Mouse (Mus musculus) hindlimb bud, embryonic 11.5 days (tissue): ENCODE data around the gene Prr12.

Source experiments
- DNase-seq: peaks from one replicate; pipeline ENCODE4 v3.0.0-alpha.2; 2012; ENCODE audit warnings: low read depth, low spot score; ENCODE audit errors: extremely low spot score

Gene Prr12

GRCm38 (mm10) chr7:45051601-45051974 lies 1.1 kb downstream of the Prr12 start:
- no peak for DNase-seq

DNA sequence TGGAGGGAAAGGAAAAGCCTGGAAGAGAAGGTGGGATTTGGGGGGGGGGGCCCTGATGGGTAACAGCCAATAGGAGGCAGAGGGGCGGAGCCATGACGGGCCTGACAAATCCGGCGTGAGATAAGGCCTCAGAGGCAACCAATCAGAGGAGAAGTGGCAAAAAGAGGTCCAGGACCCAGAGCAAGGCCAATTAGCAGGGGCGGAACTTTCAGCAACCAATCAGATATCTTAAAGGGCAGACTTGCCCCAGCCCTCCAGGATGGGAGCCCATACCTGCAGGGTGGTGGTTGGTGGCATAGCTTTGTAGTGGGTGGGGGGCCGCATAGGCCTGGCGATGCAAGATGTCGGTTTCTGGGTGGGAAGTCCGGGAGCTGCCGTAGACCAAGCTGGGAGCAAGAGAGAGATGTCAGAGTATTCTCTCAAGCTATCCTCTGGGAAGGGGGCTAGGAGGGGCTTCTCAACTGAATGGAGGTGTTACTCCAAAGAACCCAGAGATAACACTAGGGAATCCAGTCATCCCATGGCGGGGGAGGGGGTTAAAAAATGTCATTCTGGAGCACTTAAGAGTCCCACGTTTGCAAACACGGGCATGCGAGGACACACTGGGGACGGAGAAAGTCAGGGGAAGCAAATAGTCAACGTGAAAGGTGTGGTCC lies 1.6 kb downstream of the Prr12 start:
- peak; percentile 80 for DNase-seq

GRCm38 (mm10) chr7:45048923-45049657 lies 3.6 kb downstream of the Prr12 start:
- DNase-seq, result no peak

DNA sequence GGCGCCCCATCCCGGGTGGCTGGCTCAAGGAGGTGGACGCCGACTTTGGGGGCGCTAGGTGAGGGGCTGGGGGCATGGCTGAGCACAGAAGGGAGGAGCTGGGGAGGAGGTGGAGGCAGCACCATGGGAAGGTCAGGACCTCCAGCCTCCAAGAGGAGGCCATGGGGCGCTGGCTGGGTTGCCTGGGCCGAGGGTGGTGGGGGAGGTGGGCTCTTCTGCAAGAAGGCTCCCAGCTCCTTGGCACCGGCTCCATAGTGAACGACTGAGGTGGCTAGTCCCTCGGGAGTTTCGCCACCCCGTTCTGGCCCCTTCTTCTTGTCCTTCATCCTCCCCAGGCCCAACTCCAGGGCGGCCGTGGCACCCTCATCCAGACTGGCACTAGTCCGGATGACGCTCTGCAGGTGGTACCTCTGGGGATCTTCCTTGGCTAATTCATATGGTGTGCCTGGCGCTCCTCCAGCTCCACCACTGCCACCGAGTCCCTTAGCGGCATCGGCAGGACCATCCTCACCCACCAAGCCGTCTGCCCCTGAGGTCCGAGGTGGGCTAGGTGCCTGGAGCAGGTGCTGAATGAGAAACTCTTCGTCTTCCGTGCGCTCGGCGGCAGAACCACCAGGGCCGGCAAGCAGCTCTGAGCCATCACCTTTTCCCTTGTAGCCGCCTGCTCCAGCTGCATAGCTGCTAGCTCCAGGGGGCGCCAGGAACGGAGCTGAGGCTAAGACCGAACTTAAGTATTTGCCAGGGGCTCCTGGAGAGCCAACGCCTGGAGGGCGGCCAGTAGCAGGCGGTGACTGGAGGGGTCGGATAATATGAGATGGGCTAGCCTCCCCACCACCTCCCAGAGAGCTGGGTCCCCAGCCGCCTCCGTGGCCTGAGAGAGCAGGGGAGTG lies 4.4 kb downstream of the Prr12 start:
- no peak for DNase-seq

DNA sequence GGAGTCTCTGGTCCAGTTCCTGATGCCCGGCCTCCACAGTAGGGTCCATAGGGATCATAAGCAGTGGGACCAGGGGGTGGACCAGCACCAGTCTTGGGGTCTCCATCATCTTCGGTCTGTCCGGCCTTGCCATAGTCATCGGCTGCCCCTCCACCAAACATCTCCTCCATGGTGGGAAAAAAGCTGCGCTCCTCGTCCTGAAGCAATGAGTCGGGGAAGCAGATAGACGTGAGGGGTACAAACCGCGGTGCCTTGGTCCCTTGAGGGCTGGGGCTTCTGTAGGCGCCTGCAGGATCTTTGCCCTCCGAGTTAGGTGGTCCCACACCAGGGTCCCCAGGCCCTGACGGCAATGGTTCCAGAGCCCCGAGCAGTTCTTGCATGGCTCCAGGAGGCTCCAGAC lies 5.2 kb downstream of the Prr12 start:
- no peak for DNase-seq

DNA sequence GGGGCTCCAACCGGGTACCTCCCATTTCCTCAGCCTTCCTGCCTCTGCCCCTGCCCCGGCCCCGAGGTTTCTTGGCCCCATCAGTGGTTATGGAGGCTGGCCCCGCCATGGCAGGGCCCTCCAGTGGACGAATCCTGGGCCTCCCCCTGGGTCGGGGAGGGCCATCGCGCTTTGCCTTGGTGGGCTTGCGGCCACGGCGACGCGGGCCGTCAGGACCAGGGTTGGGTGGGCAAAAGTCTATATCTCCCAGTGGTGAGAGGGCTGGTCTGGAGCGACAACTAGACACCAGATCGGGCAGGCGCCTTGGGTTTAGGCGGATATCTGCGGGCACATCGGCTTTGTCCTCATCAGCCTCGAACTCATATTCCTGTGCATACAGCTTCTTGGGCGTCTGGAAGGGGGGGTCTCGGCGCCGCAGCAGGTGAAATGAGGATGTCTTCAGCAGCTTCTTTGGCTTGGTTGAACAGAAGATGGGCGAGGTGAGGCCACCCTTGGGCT lies 5.8 kb downstream of the Prr12 start:
- no peak for DNase-seq

DNA sequence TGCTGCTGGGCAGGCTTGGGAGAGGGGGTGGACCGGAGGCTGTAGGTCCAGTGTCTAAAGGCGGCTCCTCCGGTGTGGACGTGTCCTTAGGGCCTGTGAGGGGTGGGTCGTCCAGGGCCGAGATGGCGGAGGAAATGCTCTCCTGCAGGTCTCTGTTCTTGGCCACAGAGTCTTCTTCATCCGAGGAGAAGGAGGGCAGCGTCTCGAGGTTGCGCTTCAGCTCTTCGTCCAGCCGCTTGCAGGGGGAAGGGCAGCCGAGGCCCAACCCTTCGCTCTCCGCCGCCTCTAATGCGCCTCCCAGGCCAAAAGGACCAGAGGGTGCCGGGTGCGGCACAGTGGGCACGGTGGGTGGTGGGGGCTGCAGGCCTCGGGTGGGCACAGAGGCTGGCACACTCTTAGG lies 6.9 kb downstream of the Prr12 start:
- DNase-seq, result no peak

- no peak for DNase-seq
Observed at GRCm38 (mm10) chr7:45043307-45043706, 9.4 kb downstream of the Prr12 start.

GRCm38 (mm10) chr7:45040851-45041250 lies 11.8 kb downstream of the Prr12 start:
- DNase-seq, result no peak

GRCm38 (mm10) chr7:45038411-45038810 lies 14.3 kb downstream of the Prr12 start:
- DNase-seq, result no peak

DNA sequence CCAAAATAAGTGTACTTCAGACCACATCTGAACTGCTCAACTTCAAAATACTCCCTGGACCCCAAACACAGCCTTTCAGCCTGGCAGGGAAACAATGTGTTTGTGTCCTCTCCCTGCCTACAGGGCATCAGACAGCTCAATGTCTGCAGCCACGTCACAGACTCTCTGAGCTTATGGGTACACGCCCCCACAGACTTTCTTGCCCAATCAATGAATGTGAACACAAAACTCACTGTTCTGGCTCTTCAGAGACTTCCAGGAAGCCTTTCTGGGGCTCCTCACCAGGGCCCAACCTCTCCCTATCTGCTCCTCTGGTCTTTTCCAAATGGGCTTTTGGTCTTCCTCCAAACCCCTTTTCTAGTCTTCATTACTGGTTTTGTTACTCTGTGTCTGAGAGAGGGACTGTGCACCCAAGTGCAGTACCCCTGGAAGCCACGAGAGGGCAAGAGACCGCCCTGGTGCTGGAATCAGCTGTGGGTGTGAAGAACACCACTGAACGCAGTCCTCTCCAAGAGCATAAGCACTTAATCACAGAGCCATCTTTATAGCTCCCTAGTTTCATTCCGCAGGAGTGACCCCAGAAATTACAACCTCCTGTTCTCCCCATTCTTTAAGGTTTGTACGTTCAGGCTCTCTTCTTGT lies 14.8 kb downstream of the Prr12 start:
- no peak for DNase-seq

DNA sequence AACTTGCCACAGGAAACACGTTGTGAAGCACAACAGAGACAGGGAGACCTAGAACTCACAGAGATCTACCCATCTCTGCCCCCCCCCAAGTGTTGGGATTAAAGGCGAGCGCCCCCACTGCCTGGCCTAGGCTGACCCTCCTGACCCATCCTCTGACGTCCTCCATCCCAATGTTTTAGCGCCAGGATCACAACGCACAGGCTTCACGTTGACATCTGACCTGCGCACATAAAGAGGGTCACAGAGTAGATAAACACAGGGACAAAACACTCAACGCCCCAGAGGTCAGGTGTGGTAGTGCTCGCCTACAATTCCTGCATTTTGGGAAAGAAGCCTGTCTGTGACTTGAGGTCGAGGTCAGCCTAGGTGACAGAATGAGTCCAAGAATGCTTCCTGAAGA lies 16.0 kb downstream of the Prr12 start:
- no peak for DNase-seq

DNA sequence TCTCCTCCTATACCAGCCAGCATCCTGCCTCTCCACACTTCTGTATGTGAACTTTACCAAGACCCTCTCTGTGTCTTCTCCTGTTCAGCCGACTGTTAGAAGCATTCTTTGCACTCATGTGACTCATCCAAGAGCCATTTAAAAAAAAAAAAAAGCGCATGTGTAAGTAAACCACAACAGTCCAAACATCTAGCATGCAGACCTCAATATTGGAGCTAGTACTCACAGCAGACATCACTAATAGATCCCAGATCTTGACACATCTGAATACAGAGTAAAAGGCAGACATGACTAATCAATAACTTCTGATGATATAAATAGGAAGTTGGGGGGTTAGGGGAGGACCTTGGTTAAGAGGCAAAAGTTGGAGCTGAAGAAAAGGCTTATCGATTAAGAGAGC lies 17.1 kb downstream of the Prr12 start:
- DNase-seq, result no peak

- no peak for DNase-seq
Observed at GRCm38 (mm10) chr7:45033722-45034359, 18.8 kb downstream of the Prr12 start.

- no peak for DNase-seq
Observed at GRCm38 (mm10) chr7:45030857-45031256, 21.8 kb downstream of the Prr12 start.

GRCm38 (mm10) chr7:45029995-45030394 lies 22.7 kb downstream of the Prr12 start:
- DNase-seq, result no peak

DNA sequence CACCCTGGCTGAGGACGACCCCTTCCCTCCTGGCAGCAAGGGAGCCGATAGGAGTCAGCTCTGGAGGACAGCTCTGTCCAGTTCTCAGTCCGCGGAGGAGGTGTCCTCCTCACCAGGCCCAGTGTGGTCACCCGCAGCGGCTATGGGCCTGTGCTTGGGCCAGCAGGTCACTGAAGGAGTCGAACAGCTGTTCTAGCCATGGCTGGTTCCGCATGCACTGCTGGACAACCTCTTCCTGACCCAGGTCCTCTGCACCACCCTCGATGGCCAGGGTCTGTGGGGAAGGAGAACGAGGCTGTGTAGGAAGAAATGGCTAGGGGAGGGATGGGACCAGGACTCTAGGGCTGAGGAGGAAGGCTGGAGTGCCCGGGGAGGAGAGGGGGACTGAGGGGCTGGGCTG lies 24.3 kb downstream of the Prr12 start:
- no peak for DNase-seq

DNA sequence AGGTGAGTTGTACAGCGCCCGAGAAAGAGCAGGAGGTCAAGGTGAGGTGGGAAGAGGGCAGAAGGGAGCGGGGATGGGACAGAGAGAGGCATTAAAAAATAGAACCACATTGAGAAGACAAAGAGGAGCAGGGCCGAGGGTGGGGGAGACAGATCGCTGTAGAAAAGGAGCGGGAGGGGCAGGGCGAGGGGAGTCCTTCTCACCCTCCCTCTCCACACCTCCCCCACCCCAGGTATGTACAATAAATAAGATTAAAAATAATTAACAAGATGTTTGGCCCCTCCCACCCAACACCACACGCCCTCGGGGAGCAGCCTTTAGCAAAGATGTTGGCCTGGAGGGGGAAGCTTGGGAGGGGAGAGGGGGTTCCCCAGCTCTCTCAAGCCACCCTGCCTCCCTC lies 24.9 kb downstream of the Prr12 start:
- DNase-seq, result no peak

DNA sequence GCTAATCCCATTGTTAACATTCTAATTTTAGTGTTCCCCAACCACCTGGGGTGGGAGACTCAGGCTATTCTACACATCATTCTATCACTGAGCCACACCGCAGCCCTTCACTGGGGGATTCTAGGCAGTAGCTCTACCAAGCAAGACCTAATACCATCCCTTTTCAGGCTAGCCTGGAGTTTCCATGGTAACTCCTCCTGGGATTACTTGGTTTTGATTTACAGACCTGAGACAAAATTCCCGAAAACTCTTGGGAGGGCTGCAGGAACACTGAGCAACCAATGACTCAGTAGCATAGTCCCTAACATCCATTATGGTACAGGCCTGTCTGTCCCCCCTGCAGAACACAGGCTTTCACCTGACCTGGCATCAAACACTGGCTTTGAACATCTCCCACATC lies 26.4 kb downstream of the Prr12 start:
- no peak for DNase-seq

DNA sequence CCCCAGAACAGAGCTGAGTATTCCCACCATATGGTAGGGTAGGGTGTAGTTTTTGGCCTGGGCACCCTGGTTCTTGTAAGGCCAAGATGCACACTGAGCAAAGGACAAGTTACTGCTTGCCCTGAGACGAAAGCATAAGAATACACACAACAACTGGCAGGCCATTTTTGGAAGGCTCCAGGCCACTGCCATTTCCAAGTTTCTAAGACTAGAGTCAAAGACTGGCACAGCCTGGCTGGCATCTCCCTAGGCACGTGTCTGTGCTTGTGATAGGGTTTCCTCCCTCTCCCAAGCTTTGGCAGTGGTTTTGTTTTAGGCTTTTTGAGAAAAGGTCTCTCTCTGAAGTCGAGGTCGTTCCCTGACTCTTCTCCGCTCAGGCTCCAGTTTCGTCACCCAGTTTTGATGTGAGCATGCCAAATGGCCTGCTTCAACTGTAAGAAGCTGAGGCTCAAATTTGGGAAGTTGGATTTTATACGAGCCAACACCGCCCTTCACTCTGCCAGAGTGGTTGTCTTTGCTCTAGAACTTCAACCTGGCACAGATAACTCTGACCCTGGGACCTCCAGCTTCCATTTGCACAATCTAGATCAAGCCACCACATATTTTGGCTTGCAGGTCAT lies 27.0 kb downstream of the Prr12 start:
- no peak for DNase-seq
